Mouse (Mus musculus): ENCODE data around the gene Pacrg.

Pacrg gene

DNA sequence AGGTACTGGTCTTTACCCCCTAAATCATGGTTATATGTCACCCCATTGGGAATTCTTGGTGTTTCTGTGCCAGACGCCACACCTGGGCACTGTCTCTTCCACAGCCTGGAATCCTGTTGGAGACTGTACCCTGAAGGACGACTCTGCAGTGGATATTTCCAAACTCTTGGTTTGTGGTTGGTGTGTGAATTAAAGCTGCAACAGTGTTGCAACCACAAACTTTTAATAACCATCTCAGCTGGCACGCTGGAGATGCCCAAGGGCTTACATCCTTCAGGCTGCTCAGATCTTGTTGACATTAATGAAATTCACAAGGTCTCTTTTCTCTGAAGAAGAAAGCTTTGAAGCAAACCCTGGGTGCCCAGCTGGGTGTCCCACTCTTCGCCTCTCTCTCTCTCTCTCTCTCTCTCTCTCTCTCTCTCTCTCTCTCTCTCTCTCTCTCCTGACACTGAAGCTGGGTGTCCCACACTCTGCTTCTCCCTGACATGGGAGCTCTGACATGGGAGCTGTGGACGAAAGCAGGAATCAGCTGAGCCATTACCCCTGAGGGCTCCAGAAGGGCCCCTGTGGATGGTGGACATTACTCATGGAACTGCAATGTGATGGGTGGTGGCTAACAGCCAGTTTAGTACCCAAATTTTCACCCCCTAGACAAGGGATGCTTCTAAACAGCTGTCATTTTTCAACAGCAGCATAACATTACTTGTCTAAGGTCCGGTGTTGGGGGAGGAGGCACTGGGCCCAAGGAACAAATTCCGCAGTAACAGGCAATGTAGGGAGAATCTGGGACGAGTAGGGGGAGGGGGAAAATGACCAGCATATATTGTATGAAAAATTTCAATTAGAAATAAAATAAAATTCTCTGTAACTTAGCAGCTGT lies 429.3 kb downstream of the Pacrg start:
- no peak for DNase-seq (ENCODE audit: extremely low spot score, low spot score)

DNA sequence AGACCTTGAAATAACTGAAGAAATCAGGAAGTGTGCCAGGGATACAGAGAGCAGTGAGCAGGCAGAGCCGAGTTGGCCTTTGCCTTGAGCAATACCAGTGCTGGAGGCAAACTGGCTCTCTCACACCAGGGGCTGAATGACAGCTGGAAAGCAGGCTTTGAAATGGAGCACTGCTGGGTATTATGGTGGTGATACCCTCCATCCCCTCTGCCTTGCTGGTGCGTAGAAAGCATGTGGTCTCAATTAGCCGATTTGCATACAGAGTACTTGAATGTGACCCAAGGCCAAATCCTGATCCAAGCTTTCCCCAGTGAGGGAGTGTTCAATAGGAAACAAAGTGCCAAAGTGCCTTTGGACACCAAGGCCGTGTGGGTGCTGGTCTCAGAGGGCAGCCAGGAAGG lies 431.4 kb downstream of the Pacrg start:
- no peak for DNase-seq (ENCODE audit: extremely low spot score, low spot score)

DNA sequence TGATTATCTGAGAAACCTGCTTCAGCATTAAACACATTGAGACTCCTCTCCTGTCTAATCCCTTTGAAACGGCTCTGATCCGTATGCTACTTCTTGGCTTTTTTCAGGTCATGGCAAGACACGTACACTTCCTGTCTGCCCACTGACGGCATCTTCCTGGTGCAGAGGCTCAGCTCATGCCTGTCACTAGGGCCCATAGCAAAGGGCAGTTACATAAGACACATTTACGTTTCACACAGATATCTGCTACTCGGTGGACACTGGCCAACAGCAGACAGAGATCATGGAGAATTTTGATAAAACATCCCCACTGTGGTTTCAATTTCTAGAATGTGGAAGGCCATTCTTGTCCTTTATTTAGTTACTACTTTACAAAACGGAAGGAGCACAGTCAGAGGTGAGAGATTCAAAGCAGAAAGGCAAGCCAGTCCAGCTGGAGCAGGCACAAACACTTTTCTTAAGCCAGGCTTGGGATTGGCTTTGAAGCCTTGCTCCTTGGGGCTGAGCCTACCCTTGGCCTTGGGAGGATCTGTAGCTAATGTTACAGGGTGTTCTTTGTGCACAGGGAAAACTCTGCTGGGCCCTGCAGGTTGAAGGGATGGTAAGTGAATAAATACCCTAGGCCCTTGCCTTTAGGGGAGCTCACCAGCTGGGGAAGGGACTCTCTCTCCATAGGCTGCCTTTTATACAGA lies 432.9 kb downstream of the Pacrg start:
- no peak for DNase-seq (ENCODE audit: extremely low spot score, low spot score)

DNA sequence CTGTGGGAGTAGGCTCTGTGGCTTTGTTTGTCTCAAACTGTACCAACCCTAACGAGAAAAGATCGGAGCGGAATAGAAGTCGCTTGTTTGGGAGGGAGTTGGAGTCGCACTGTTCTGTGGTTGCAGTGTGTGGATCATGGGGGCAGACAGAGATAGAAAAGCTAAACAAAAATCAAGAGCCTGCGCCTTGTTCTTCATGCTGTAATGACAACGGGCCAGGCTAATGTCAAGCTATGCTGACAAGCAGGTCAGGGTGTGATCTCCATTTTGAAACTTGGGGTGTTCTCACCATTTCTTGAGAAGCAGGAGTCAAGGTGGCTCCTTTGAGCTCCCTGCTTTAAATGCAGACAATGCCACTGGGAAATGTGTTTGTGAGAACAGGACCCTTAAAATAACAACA lies 433.8 kb downstream of the Pacrg start:
- DNase-seq (ENCODE audit: extremely low spot score, low spot score) = no peak

DNA sequence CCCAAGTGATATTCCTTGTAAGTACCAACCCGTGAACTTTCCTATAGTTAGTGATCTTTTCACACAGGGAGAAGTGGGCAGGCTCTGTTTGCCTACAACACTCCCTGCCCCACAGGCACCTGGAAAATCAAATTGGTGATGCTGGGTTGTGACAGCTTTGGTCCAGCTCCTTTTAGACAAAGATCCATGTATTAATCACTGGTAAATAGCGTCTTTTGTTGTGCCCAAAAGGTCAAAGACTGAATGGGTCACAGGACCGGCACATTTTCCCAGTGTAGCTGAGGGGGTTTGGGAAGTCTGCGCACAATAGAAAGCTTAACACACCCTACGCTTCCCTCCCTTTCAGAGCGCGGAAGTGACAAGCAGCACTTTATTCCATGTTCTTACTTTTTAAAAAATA lies 434.2 kb downstream of the Pacrg start:
- DNase-seq (ENCODE audit: extremely low spot score, low spot score) = no peak

DNA sequence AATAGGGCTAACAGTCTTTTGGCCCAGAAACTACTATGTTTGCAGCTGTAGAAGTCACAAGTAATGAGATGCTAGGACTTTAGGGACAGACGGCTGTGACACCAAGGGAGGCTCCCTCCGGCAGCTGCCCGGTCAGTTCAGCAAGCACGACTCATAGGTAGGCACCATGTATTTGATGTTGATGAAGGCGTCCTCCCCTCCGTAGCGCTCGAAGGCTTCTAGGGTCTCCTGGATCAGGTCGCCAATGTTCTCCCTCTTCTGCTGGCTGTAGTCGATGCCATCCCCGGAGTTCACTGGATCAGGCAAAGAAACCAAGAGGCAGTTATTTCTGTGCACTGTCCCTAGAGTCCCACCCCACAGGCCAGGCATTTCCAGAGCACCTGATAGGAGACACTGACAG lies 436.9 kb downstream of the Pacrg start:
- DNase-seq (ENCODE audit: extremely low spot score, low spot score) = no peak

DNA sequence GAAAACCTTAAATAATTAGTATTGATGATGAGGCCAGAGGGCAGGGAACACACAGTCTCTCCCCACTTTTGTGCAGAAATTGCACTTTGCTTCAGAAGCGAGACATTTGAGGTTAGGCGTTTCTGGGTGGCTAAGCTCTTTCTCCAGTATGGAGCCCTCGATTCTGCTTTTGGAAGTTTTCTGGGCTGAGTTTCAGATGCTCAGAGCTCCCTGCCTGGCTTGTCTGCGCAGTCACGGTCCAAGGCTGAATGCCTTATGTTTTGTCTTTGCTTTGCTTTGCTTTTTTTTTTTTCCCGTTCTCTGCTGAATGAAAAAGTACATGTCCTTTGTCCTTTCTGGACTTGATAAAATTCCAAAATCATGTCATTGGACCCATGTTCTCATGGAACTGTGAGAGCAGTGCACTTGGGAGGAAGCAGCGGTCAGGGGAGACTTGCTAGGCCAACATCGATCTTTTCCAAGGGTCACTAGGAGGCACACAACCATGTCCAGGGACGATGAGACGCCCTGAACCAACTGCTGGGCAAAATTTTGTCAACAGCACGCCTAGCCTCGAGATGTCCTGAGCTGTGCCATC lies 438.0 kb downstream of the Pacrg start:
- DNase-seq (ENCODE audit: extremely low spot score, low spot score) = no peak

DNA sequence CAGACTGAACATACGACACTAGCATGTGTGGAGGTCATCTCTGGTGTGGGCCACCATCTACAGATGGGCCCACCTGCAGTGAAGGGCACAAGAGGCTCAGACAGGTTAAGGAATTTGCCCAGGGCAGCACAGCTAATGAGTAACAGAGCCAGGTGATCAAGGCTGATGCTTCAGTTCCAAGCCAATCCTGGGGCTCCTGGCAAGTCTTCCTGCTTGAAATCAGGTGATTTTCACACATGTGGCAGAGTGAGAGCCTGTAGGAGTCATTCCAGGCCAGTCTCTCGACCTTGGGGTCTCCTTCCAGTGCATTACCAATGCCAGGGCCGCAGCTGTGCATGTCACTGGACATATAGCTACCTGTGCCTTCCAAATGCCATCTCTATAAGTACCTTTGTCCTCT lies 438.6 kb downstream of the Pacrg start:
- no peak for DNase-seq (ENCODE audit: extremely low spot score, low spot score)

DNA sequence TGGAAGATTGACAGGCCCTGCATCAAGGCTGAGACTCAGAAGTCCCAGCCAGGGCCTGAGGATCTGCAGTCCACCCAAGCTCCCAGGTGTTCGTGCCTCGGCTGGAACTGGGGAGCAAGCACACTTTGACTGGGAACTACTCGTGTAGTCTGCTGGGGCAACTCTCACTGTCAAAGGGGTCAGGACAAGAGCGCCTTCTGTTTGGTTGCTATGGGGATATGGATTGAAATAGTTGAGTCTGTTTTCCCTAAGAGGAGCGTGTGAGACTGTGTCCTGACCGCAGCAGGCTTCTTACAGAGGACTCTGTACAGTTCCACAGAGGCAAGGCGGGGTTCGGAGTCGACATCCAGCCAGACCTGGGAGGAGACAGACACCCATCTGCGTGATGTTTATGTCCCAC lies 440.4 kb downstream of the Pacrg start:
- no peak for DNase-seq (ENCODE audit: extremely low spot score, low spot score)

DNA sequence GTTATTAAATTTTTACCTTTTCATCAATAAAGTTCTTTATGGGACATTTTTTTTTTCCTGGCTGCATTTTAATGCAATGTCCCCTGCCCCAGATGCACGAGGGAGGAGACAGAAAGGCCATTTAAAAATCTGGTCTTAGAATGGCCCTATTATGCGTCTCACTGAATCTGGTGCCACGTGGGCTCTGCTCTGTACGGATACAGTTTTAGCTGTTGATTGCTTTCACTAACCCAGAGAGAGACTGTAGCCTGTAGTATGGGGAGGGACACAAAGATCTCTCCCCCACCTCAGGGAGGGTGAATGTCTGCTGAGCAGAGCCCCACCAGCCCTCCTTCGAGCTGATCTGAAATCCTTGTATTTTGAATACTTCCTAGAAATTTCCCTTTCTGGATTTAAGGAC lies 441.2 kb downstream of the Pacrg start:
- DNase-seq (ENCODE audit: extremely low spot score, low spot score) = no peak

DNA sequence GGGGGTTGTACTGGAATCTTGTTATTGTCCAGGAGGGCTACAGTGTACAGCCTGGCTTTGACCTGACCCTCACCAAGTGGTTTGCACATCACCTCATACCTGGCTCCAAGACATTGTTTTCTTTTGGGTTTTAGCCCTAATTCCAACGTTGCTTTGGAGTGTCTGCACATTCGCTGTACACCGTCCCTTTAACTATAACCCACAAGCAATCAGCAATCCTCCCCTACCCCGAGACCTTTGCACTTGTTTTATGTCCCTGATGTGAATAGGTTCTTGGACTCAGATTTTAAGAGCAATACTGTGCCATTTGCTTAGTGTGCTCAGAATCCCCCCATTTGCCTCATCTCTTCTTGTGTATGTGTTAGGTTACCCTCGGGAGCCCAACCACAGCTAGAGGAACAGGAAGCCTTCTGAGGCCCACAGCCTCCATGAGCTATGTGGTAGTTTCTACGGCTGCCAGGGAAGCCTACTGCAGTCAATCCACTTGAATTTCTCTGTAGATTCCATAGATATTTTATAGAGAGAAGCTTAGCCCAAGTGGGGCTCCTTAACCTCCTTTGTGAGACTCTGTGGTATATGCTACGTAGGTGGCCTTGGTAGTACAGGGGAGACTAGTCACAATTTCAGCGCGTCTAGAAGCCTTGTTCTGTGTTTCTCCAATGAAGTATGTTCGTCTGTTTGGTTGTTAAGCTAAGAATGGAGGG lies 442.0 kb downstream of the Pacrg start:
- DNase-seq (ENCODE audit: extremely low spot score, low spot score) = no peak

DNA sequence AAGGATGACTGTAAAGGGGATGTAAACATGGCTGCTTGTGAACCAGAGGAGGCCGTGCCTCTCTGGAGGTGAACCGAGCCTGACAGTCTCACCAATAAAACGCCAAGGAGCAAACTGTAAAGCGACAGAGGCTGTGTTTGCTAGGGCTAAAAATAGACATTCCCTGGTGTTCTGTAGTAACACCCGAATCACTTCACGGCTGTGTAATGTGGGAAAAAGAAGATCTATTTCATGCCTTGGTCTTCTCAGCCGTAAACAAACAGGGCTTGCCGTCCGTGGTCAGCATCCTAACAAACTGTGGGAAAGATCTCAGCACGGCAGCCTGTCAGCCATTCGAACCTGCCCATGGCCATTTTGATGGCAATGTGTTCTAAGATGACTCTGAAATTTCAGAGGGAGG lies 442.8 kb downstream of the Pacrg start:
- no peak for DNase-seq (ENCODE audit: extremely low spot score, low spot score)

DNA sequence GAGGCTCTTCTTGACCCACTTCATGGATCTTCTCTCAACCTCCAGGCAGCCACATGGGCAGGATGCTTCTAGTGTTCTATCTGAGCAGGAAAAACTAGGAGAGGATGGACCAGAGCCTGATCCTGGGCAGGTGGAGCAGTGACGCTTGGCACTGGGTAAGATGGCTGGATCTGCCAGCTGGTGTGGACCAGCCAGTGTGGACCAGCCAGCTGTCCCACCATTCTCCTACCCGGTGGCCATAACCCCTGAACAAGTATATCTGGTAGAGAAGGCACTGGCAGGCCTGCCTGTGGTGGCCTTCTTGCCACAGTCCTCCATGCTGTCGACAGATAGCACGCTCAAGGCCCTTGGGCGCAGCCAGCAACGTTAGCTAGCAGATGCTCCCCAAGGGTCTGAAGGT lies 443.2 kb downstream of the Pacrg start:
- no peak for DNase-seq (ENCODE audit: extremely low spot score, low spot score)

DNA sequence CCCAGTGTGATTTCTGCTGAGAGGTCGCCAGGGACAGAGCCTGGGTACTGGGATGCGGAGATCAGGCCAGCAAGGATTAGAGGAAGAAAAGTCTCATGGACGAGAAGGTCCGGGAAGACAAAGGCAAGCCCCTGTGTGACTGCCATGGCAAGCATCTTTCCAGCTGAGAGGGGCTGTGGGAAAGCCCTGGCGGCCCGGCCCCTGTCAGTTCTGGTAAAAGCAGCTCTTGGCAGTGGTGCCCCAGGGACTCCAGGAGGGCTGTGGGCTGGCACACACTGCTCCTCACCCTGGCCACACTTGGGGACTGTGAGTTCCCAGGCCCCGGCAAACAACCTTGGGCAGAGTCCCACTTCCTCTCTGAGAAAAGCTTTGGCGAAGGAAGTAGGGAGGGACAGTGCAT lies 445.3 kb downstream of the Pacrg start:
- no peak for DNase-seq (ENCODE audit: extremely low spot score, low spot score)

DNA sequence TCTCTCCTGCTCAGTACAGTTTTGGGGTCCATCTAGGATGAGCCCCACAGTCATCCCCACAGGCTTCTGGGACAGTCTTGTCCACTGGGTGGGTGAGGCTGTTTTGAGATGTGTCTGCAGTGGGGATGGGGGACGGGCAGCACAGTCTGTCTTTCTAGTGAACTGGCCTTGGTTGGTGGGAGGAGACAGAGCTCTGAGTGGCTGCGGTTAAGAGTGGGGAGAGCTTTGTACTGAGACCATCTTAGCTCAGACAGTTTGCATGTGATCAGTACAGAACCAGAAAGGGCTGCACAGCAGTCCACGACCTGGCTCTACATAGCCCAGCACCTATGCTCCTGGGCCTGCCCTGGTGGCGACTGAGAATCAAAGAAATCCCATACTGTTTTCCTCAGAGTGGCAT lies 446.3 kb downstream of the Pacrg start:
- no peak for DNase-seq (ENCODE audit: extremely low spot score, low spot score)

DNA sequence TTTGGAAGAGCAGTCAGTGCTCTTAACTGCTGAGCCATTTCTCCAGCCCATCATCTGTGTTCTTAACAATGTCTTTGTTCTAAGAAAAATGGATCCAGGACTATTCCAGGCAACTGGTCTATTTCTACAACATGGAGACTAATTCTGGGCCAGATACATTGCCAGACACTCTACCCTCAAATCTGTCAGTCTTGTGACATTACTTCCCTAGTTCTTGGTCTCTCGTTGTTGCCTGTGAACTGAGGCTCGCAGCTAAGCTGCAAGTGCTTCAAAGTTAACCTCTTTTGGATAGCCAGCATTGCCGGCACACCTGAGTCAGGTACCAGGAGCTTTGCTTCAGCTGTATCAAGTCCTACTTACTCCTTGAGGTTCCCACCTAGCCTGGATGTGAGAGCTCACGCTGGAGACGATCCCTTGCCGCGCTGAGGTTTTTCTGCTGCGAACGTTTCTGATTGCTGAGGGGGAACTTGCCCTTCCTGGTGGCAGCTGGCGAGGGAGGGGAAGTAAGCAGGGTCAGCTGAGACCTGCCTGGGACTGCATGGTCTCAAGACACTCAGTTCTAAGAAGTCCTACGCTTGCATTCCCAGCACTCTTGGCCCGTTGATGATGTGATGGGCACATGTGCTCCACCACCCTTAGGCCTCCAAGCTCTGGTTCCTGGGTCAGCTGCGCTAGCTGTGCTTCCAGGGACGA lies 447.6 kb downstream of the Pacrg start:
- DNase-seq (ENCODE audit: extremely low spot score, low spot score) = no peak

DNA sequence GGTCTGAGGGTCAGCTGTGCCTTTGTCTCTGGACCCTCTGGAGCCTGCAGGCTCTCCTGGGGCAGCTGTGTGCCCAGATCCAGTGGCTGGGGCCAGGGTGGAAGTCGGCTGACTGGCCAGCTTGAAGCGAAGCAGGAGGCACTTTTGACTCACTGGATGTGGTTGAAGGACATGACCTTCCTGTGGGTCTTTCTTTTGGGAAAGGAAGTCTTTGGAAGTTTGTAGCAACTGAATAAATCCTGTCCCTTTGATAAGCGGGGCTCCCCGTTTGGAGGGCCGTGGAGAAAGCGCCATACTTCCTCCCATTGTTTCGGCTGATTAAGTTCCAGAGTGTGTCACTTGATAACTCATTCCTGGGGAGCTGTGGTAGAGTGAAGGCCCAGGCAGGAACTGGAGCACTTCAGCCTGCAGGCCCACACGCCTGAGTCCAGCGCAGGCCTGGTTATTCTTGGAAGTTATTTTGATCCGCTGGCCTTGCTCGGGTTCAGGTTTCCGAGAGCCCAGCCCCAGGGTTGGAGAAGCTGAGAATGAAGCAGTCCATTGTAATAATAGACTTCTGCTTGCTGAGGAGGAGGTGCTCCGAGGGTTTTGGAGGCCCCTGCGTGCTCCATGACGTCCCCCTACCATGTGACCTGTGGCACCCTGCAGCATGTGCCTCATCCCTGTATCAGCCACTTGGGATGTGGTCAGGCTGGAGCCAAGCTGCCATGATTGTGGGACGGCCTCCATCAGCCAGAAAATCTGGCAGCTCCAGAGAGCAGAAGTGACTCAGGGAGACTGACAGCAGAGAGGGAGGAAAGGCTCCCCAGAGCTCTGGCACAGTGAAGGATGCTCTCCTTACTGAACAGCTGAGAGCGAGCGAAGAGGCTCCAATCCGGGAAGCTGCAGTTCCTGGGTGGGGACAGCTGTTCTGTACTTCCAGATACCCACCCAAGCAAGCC lies 449.6 kb downstream of the Pacrg start:
- peak; percentile 32 for DNase-seq (ENCODE audit: extremely low spot score, low spot score)

DNA sequence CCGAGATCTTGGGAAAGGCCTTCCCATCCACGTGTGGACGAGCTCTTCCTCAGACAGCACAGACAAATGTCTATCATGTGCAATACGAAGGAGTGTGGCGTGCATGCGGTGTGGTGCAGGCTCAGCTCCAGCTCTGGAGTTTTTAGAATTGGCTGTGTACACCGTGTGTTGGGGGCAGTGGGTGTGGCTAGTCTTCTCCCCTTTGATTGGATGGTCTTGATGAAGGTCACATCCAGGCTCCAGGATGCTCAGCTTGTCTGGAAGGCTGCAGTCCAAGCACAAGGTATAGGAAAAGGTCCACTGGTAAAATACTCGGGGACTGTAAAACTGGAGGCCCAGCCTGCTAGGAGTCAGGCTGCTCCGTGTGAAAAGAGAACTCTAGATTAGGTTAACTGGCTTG lies 450.4 kb downstream of the Pacrg start:
- no peak for DNase-seq (ENCODE audit: extremely low spot score, low spot score)

DNA sequence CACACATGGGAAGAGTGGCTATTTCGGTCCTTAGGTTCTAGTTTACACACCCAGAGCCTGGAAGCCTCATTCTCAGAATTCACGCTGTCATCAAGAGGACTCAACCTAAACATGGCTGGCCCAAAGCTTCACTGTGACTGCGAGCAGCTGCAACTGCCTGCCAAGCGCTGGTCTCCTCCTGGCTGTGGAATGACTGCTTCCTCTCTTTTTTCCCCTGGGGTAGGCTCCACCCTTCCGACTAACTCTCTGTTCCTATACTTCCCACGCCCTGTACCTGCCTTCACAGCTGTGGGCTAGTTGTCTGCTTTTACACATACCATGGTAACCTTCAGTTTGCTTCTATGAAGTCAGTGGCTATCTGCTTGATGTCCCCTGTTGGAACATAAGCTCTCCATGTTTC lies 453.6 kb downstream of the Pacrg start:
- DNase-seq (ENCODE audit: extremely low spot score, low spot score) = no peak

DNA sequence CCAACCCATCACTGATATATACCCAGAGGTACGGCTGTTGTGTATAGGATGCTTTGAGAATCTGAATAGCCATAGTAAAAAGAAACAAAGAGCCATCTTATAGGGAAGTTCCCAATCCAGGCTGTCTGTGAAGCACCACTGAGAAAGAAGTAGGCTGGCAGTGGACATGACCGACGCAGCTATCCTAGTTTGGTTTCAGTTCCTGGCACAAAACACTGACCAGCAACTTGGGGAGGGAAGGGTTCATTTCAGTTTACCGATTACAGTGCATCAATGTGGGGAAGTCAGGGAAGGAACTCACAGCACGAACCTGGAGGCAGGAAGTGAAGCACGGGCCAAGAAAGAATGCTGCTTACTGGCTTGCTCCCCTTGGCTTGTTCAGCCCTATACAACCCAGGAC lies 456.7 kb downstream of the Pacrg start:
- no peak for DNase-seq (ENCODE audit: extremely low spot score, low spot score)

All from neural tube, embryonic 10.5 days (tissue).